Mouse (Mus musculus): ENCODE data around the gene Klhl42.

Klhl42 gene

GRCm38 (mm10) chr6:147086594-147087225 is 4.5 kb upstream of the Klhl42 start, which contains the start of gene Mansc4:
Mansc4 (minus strand) TSS chr6:147087032.
- peak; percentile 36 for DNase-seq (ENCODE audit: low read depth, low spot score)

GRCm38 (mm10) chr6:147087736-147088135 is 3.4 kb upstream of the Klhl42 start:
- DNase-seq (ENCODE audit: low read depth, low spot score): no peak

DNA sequence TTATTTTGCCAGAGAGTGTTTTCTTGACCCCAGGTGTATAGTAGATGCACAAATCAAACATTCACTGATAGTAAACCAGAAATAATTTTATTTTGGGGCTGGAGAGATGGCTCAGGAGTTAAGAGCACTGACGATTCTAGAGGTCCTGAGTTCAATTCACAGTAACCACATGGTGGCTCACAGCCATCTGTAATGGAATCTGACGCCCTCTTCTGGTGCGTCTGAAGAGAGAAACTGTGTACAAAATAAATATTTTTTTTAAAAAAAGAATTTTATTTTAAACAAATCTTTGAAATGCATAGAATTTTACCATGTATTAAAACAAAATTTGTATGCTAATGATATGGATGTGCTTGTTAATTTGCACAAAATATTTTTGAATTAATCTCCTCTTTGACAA is 2.7 kb upstream of the Klhl42 start:
- no peak for DNase-seq (ENCODE audit: low read depth, low spot score)

DNA sequence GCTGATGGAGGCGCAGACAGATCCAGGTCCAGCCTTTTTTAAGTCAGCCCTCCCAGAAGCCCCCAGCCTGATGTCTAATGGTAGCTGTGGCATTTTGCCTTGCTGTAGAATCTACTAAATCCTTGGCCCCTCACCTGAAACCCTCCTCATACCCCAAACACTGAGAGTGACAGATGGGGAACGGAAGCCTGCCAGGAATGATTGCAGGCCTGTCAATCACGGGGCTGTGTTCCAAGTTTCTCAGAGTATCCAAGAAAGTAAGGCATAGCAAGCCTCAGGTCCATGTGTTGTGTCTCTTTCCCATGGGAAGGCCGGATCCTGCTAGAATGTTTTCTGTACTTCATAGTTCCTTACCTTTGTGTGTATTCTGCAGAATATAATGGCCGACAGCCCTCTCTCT is 988 bp upstream of the Klhl42 start:
- DNase-seq (ENCODE audit: low read depth, low spot score): no peak

GRCm38 (mm10) chr6:147092136-147092535 is 957 bp downstream of the Klhl42 start:
- no peak for DNase-seq (ENCODE audit: low read depth, low spot score)

GRCm38 (mm10) chr6:147094771-147095170 is 3.6 kb downstream of the Klhl42 start:
- DNase-seq (ENCODE audit: low read depth, low spot score): no peak

GRCm38 (mm10) chr6:147096109-147096508 is 4.9 kb downstream of the Klhl42 start:
- DNase-seq (ENCODE audit: low read depth, low spot score): no peak

GRCm38 (mm10) chr6:147096934-147097333 is 5.8 kb downstream of the Klhl42 start:
- no peak for DNase-seq (ENCODE audit: low read depth, low spot score)

DNA sequence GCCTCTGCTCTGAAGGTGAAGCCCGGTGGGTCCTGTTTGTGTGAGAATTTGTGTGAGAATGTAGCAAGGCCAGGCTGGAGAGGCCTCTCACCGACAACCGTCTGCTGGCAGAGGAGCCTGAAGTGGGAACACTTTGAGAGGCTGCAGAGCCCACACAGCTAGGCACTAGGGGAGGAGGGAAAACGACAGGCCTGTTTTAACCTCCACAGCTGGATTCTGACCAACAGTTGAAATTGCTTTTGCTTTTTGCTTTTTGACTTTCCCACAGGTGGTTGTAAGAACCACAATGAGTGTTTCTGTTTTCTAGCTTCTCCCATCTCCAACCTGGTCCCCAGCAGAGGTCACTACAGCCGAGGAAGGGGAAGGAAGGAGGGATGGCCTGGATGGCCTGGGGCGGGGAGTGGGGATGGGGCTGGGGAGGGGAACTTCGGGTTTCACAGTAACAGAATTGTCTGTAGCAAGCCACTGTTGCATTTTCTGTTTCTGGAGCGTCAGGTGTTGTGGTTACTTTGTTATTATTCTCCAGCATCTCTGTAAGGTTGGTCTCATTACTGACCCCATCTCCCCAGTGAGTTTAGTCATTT is 6.3 kb downstream of the Klhl42 start:
- DNase-seq (ENCODE audit: low read depth, low spot score): no peak

DNA sequence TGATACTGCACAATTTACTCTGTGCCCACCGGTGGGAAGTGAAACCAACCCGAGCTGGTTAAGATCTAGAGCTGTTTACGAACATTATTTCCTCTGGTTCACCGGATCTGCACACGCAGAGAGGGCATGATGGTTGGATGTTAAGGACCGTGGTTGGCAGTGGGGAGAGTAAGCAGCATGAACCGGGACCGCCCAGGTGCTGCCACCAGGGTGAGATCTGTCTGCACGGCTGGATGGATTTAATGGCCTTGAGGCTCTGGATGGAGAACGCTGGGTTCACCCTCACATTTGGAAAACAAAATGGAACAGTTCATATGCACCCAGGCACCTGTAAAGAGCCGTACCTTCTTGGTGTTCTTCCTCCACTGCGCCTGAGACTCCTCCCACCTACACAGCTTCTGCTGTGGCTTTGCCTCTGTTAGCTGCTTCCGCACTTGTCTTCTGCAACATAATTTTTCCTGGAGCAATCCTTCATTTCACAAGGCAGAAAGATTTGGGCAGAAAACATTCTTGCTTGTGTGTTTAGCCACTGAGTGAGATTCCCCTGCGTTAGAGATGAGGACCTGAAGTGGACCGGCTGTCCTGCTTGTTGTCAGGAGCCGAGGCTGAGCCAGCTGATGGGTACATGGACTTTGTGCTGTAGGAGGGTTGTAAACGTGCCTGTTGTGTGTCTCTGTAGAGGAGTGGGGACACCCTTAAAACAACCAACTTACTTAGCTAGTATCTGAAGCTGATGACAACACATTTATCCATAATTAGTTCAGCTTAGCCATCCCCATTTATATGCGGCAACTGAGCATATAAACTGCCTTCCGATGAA is 8.5 kb downstream of the Klhl42 start:
- no peak for DNase-seq (ENCODE audit: low read depth, low spot score)

DNA sequence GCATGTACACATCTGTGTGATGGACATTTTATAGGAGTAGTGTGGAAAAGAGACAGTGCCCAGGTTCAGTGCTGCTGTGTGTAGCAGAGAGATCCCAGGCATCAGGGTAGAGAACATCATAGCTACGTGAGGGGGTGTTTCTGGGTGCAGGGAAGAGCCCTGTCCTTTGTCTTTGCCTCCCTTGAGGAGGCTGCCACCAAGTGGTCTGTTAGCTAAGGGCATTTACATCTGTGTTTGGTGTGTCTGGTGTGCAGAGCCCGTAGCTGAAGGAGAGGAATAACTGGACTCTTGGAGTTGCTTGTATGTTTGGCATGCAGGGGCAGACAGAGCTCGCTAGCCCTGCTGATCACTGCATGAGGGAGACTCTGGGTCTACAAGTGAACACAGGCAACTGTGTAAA is 11.1 kb downstream of the Klhl42 start:
- no peak for DNase-seq (ENCODE audit: low read depth, low spot score)

DNA sequence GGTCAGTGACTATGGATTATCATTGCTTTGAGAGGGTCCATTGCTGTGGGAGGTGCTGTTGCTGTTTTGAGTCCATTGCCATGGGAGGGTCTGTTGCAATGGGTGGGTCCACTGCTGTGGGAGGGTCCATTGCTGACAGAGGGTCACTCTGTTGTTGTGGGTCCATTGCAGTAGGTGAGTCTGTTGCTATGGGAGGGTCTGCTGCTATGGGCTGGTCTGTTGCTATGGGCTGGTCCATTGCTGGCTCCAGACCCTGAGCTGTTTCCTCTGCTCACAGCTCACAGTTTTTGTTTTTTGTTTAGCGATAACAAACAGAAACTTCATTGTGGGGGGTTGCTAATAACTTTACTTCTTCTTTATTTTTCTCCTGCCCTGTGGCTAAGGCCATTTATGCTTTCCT is 14.3 kb downstream of the Klhl42 start:
- no peak for DNase-seq (ENCODE audit: low read depth, low spot score)

DNA sequence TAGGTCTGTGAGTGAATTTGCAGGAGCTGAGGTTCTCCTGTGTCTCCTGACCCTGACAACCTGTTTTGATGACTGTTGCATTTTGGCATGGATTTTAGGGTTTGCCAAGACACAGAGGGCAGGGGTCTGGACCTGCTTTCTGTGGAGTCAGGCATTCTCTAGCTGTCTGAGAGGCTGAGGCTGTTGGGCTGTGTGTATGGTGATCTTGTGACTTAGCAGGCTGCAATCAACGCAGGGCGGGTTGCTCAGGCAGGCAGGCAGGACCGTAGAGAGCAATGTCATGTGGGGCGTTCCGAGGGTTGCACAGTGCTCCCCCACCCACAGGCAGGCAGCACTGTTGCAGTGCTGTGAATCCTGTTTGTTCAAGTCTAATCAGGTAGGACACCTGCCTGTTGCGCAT is 15.5 kb downstream of the Klhl42 start:
- no peak for DNase-seq (ENCODE audit: low read depth, low spot score)

- DNase-seq (ENCODE audit: low read depth, low spot score): no peak
Measured at GRCm38 (mm10) chr6:147109283-147109682, 18.1 kb downstream of the Klhl42 start.

DNA sequence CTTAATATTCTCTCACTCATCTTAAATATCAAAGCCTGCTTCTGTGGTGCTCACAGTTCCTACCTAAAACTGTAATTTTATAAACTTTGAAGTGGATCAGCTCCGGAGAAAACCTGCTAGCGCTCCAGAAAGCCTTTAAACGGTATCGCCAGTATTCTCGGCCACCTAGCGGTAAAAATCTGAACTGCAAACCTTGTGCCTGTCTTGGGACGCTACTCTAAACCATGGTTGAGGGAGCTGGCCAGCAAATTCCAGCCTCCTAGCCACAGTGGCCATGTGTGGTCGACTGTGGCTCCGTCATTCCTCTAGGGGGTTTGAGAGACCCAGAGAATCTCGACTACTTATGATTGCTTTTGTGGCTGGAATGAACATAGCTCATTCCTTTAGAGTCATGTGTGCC is 25.4 kb downstream of the Klhl42 start:
- peak; percentile 80 for DNase-seq (ENCODE audit: low read depth, low spot score)

- no peak for DNase-seq (ENCODE audit: low read depth, low spot score)
Measured at GRCm38 (mm10) chr6:147117764-147118163, 26.6 kb downstream of the Klhl42 start.

GRCm38 (mm10) chr6:147118190-147118589 is 27.0 kb downstream of the Klhl42 start:
- no peak for DNase-seq (ENCODE audit: low read depth, low spot score)

GRCm38 (mm10) chr6:147121320-147121719 is 30.1 kb downstream of the Klhl42 start:
- no peak for DNase-seq (ENCODE audit: low read depth, low spot score)

DNA sequence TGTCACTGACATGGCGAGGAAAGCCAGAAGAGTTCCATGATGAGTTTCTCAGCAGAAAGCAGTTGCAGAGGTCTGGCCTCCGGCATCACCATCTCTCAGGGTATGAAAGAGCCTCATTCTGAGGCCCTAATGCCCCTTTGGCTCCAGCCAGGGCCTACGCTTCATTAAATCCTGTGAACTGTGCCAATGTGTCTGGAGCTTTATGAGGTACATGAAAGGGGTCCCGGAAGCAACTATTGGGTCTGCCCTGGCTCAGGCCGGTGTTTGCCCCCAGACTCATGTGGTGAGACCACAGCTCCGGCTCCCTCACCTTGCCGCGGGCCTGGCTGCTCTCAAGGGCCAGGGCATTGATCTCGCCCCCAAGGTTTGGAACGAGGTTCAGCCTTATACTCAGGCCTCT is 36.1 kb downstream of the Klhl42 start:
- DNase-seq (ENCODE audit: low read depth, low spot score): no peak

DNA sequence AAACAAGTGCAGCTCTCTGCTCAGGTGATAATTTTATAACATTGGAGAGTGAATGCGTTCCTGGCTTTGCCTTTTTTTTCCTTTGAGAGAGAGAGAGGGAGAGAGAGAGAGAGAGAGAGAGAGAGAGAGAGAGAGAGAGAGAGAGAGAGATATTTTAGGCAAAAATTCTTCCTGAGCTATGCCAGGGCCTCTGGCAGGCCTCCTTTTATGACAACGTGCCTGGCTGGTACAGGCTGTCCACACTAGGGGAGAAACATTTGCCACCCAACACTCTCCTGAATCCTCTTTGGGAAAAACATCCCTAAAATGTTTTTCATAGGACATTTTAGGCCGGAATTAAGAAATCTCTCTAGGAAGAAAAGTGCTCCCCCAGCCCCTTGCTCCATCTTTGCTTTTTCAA is 47.1 kb downstream of the Klhl42 start:
- no peak for DNase-seq (ENCODE audit: low read depth, low spot score)

DNA sequence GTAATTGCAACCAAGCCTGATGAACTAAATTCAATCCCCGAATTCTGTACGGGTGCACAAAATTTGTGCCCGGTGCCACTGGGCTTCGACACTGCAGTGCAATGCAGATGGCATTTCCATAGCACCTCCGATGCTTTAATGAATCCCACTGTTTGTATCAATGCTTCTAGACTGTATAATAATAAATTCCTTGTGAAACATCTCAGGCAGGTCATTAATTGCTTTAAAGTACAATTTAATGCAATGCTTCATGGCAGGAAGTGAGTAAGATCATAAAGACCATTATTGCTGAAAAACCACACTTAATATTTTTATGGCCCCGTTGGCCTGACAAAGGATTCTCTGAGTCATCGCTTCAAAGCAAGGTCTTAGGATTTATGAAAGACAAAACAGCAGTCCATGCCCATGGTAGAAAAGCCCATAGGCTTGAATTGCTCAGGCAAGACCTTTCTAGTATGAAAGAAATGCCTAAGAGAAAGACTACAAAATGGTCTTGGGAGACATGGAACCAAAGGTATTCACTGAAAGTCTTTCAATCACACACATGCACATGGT is 49.5 kb downstream of the Klhl42 start:
- DNase-seq (ENCODE audit: low read depth, low spot score): no peak

DNA sequence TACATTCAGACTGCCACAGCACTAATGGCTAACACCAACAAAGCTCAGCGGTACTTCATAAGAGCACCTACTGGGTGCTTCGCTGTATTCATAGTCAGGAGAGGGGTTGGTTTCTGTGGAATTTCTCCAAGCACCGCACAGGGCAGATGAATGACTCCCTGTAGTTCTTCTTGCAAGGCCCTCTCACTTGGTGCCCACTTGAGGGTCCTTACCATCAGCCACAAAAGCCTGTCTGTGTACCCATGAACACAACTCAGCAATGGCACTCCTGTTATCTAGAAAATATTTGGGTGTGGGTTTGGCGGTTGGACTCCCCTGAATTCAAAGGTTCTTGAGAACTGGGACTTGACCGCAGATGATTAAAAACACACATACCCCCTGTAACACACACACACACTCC is 53.5 kb downstream of the Klhl42 start:
- no peak for DNase-seq (ENCODE audit: low read depth, low spot score)

- peak; percentile 36 for DNase-seq (ENCODE audit: low read depth, low spot score)
Measured at GRCm38 (mm10) chr6:147145277-147145676, 54.1 kb downstream of the Klhl42 start.

Measured in embryo, embryonic 11.5 days (tissue).